Mouse (Mus musculus) cerebellum, adult 11-12 months (tissue): Measurements from ENCODE around the gene Perm1.
A peak's percentile ranks its signal among the peaks of the same experiment; 100 is the strongest.

ENCODE experiments used
- DNase-seq: peaks from one replicate; pipeline ENCODE4 v3.0.0; 2022

Perm1 gene

GRCm38 (mm10) chr4:156215649-156216048 is at the start of gene Perm1:
Gene Perm1 (plus strand): TSS chr4:156215868.
- DNase-seq = no peak

- no peak for DNase-seq
These were observed 49.2 kb upstream of the Perm1 start for GRCm38 (mm10) chr4:156166477-156166876.

GRCm38 (mm10) chr4:156168611-156169010 is 47.1 kb upstream of the Perm1 start:
- DNase-seq = no peak

GRCm38 (mm10) chr4:156169129-156169528 is 46.5 kb upstream of the Perm1 start:
- no peak for DNase-seq

- no peak for DNase-seq
These were observed 43.8 kb upstream of the Perm1 start for GRCm38 (mm10) chr4:156171828-156172227.

- no peak for DNase-seq
These were observed 38.0 kb upstream of the Perm1 start for GRCm38 (mm10) chr4:156177630-156178029.

GRCm38 (mm10) chr4:156183747-156184146 is 31.9 kb upstream of the Perm1 start:
- no peak for DNase-seq

GRCm38 (mm10) chr4:156184291-156184954 is 31.2 kb upstream of the Perm1 start:
- DNase-seq = no peak

GRCm38 (mm10) chr4:156185456-156185949 is 30.2 kb upstream of the Perm1 start:
- no peak for DNase-seq

- DNase-seq = no peak
These were observed 29.5 kb upstream of the Perm1 start for GRCm38 (mm10) chr4:156185950-156186850.

GRCm38 (mm10) chr4:156188162-156188810 is 27.4 kb upstream of the Perm1 start:
- DNase-seq = no peak

GRCm38 (mm10) chr4:156188811-156189323 is 26.8 kb upstream of the Perm1 start:
- DNase-seq = no peak

- no peak for DNase-seq
These were observed 23.1 kb upstream of the Perm1 start for GRCm38 (mm10) chr4:156192421-156193199.

- DNase-seq = no peak
These were observed 22.5 kb upstream of the Perm1 start for GRCm38 (mm10) chr4:156193200-156193590.

GRCm38 (mm10) chr4:156193906-156194305 is 21.8 kb upstream of the Perm1 start:
- no peak for DNase-seq

- no peak for DNase-seq
These were observed 21.3 kb upstream of the Perm1 start for GRCm38 (mm10) chr4:156194346-156194745.

- peak; percentile 70 for DNase-seq
These were observed 19.5 kb upstream of the Perm1 start for GRCm38 (mm10) chr4:156195927-156196870.

- DNase-seq = peak; percentile 74
These were observed 18.4 kb upstream of the Perm1 start, which contains the start of gene Agrn for GRCm38 (mm10) chr4:156197131-156197828. Gene Agrn (minus strand): TSS chr4:156197488.

- peak; percentile 90 for DNase-seq
These were observed 17.9 kb upstream of the Perm1 start for GRCm38 (mm10) chr4:156197829-156198205.
